Mouse (Mus musculus) CH12.LX (cell line): ENCODE results near the gene Fam213a. TPM values are rescaled to one million over a fixed set of nuclear protein-coding genes. Genes with fewer than 3 reads are reported as not detected.

Source experiments
- DNase-seq: peaks from one replicate; pipeline ENCODE4 v3.0.0-alpha.2; 2013; ENCODE audit errors: extremely low read depth
- H3K27ac ChIP-seq: 2 replicates; pipeline ENCODE4 v1.5.1; 2012; ENCODE audit warnings: low read depth, mild to moderate bottlenecking, control low read depth, moderate library complexity; ENCODE audit not compliant: insufficient read depth
- H3K27me3 ChIP-seq: replicated peaks from 2 replicates; pipeline ENCODE3; 2012; ENCODE audit warnings: inconsistent platforms
- H3K36me3 ChIP-seq, 2 experiments: replicated peaks in 1 of 2; 2 replicates each; pipeline versions ENCODE3 to v1.6.1; 2012; ENCODE audit warnings: inconsistent platforms in 1 of 2, low read length in 1 of 2, mild to moderate bottlenecking in 1 of 2, mixed read lengths in 1 of 2, moderate library complexity in 1 of 2; ENCODE audit not compliant: control insufficient read depth in 1 of 2, insufficient read depth in 1 of 2
- H3K4me1 ChIP-seq, 2 experiments: 2 replicates each; pipeline ENCODE4 v1.6.1; 2012; ENCODE audit warnings: inconsistent platforms in 1 of 2, moderate library complexity in 1 of 2; ENCODE audit not compliant: insufficient read depth in 2 of 2, control insufficient read depth in 1 of 2
- H3K4me2 ChIP-seq: 2 replicates; pipeline ENCODE4 v1.6.1; 2012; ENCODE audit warnings: low read depth, mild to moderate bottlenecking, control low read depth; ENCODE audit not compliant: poor library complexity, insufficient read depth, severe bottlenecking
- H3K4me3 ChIP-seq, 3 experiments: fragments of 150-350 bp in 1 of 3; sonication (generic) in 1 of 3; replicated peaks in 1 of 3; 2 replicates each; pipeline versions ENCODE3 to v1.5.1; 2011 to 2012; ENCODE audit warnings: low read depth in 2 of 3, low read length in 2 of 3, mild to moderate bottlenecking in 2 of 3, moderate library complexity in 2 of 3, control low read depth in 1 of 3, improper control_type of control experiment in 1 of 3, inconsistent platforms in 1 of 3, mixed read lengths in 1 of 3; ENCODE audit not compliant: poor library complexity in 1 of 3
- H3K79me2 ChIP-seq: replicated peaks from 2 replicates; pipeline ENCODE4 v1.6.1; 2012; ENCODE audit warnings: mild to moderate bottlenecking, moderate library complexity; ENCODE audit not compliant: control insufficient read depth, poor library complexity, insufficient read depth, severe bottlenecking; ENCODE audit errors: extremely low read depth
- H3K9ac ChIP-seq: 2 replicates; pipeline ENCODE4 v1.6.1; 2012; ENCODE audit warnings: low read depth, mild to moderate bottlenecking, control low read depth, moderate library complexity; ENCODE audit not compliant: insufficient read depth
- H3K9me3 ChIP-seq: replicated peaks from 2 replicates; pipeline ENCODE3; 2012; ENCODE audit warnings: low read length, inconsistent platforms, mixed read lengths
- BHLHE40 ChIP-seq: IDR thresholded peaks from 2 replicates; pipeline ENCODE4 v1.6.1; 2011; ENCODE audit warnings: mild to moderate bottlenecking, low read depth, low read length, improper control_type of control experiment
- CHD1 ChIP-seq: IDR thresholded peaks from 2 replicates; pipeline ENCODE4 v1.6.1; 2012; ENCODE audit warnings: low read depth, low read length, improper control_type of control experiment, inconsistent platforms
- CHD2 ChIP-seq: IDR thresholded peaks from 2 replicates; pipeline ENCODE4 v1.6.1; 2011; ENCODE audit warnings: low read length, improper control_type of control experiment
- CTCF ChIP-seq, 2 experiments: IDR thresholded peaks in 1 of 2; conservative IDR thresholded peaks in 1 of 2; 2 replicates each; pipeline ENCODE4 v1.5.1; 2011 to 2012; ENCODE audit warnings: low read depth in 2 of 2, low read length in 2 of 2, improper control_type of control experiment in 1 of 2, inconsistent platforms in 1 of 2, mild to moderate bottlenecking in 1 of 2, moderate library complexity in 1 of 2
- E2F4 ChIP-seq: IDR thresholded peaks from 2 replicates; pipeline ENCODE4 v1.6.1; 2011; ENCODE audit warnings: low read depth, low read length, improper control_type of control experiment; ENCODE audit not compliant: insufficient replicate concordance
- GABPA ChIP-seq: IDR thresholded peaks from 2 replicates; pipeline ENCODE4 v1.6.1; 2012; ENCODE audit warnings: low read depth, low read length, improper control_type of control experiment, inconsistent platforms; ENCODE audit not compliant: insufficient replicate concordance
- JUND ChIP-seq: conservative IDR thresholded peaks from 2 replicates; pipeline ENCODE4 v1.6.1; 2011; ENCODE audit warnings: low read depth, low read length, improper control_type of control experiment
- KAT2A ChIP-seq: IDR thresholded peaks from 2 replicates; pipeline ENCODE4 v1.6.1; 2012; ENCODE audit warnings: low read length, improper control_type of control experiment, inconsistent platforms; ENCODE audit not compliant: insufficient replicate concordance
- MAX ChIP-seq: IDR thresholded peaks from 2 replicates; pipeline ENCODE4 v1.6.1; 2011; ENCODE audit warnings: low read length, improper control_type of control experiment
- MAZ ChIP-seq: IDR thresholded peaks from 2 replicates; pipeline ENCODE4 v1.6.1; 2012; ENCODE audit warnings: low read depth, mild to moderate bottlenecking, inconsistent platforms, low read length, improper control_type of control experiment, moderate library complexity
- MXI1 ChIP-seq: IDR thresholded peaks from 2 replicates; pipeline ENCODE4 v1.6.1; 2011; ENCODE audit warnings: mild to moderate bottlenecking, low read depth, low read length, improper control_type of control experiment
- NRF1 ChIP-seq: IDR thresholded peaks from 2 replicates; pipeline ENCODE4 v1.6.1; 2014; ENCODE audit warnings: low read depth, mild to moderate bottlenecking, inconsistent platforms, low read length, improper control_type of control experiment, moderate library complexity
- PAX5 ChIP-seq: IDR thresholded peaks from 2 replicates; pipeline ENCODE4 v1.6.1; 2012; ENCODE audit warnings: low read length, inconsistent platforms, mixed read lengths
- POLR2A ChIP-seq: IDR thresholded peaks from 2 replicates; pipeline ENCODE4 v1.6.1; 2011; ENCODE audit warnings: low read depth, mild to moderate bottlenecking, improper control_type of control experiment, low read length
- POLR2AphosphoS2 ChIP-seq: IDR thresholded peaks from 2 replicates; pipeline ENCODE4 v1.6.1; 2011; ENCODE audit warnings: low read depth, low read length, improper control_type of control experiment
- RAD21 ChIP-seq: IDR thresholded peaks from 2 replicates; pipeline ENCODE4 v1.6.1; 2011; ENCODE audit warnings: low read depth, mild to moderate bottlenecking, low read length, improper control_type of control experiment, moderate library complexity
- SIN3A ChIP-seq: IDR thresholded peaks from 2 replicates; pipeline ENCODE4 v1.6.1; 2012; ENCODE audit warnings: low read length, improper control_type of control experiment, inconsistent platforms
- TCF12 ChIP-seq: IDR thresholded peaks from 2 replicates; pipeline ENCODE4 v1.6.1; 2014; ENCODE audit warnings: low read depth, mild to moderate bottlenecking, inconsistent platforms, low read length, improper control_type of control experiment
- ZMIZ1 ChIP-seq: IDR thresholded peaks from 2 replicates; pipeline ENCODE4 v1.6.1; 2012; ENCODE audit warnings: low read depth, mild to moderate bottlenecking, inconsistent platforms, low read length, improper control_type of control experiment
- dilution Hi-C: fragments of 300-500 bp; cut with MboI; formaldehyde crosslinking; loops from 2 replicates; pipeline ENCODE4 v1.14.3; 2020; ENCODE audit warnings: low sequenced_read_pairs; ENCODE audit not compliant: extremely low pct_unique_long_range_greater_than_20kb, extremely low pct_ligation_motif_present
- in situ Hi-C: fragments of 300-500 bp; cut with MboI; formaldehyde crosslinking; loops from 3 replicates; pipeline ENCODE4 v1.14.3; 2019; ENCODE audit warnings: low sequenced_read_pairs, low pct_ligation_motif_present, low pct_unique_long_range_greater_than_20kb, mixed read lengths
- polyA plus RNA-seq: library from polyadenylated mRNA; unstranded; fragments of >175 nt; gene quantifications from 2 replicates; pipeline ENCODE4 v1.2.1, GENCODE M21; 2012; ENCODE audit warnings: low read depth; ENCODE audit not compliant: insufficient read length
- total RNA-seq, 2 experiments: library from RNA; depleted of rRNA; stranded (reverse); fragments of 300-350 nt in 1 of 2; fragments of >200 nt in 1 of 2; gene quantifications; 2 replicates each; pipeline ENCODE4 v1.2.3; 2012 to 2014

Fam213a gene
- total and polyA plus RNA-seq, 3 experiments, result 11.6 to 17.1 (median 14.1) TPM

DNA sequence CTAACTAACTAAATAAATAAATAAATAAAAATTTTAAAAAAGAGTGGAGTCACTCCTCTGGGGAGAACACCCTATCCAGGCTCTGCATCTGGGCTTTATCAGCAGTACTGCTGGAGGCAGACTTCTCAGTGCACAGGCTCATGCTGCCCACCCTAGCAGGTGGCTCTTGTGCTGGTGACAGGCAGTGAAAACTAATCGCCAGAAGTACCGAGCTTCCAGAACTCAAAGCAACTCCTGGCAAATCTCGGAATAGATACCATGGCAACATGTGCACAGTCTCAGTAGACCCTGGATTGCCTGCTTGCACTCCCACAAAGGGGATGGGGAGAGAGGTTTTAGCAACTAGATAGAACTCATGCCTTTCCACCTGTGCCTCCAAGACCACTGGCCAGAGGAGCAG, 6.7 kb downstream of the Fam213a start:
- H3K4me1 ChIP-seq, result peaks cover 0 to 27% of the 10 kb centered on the region in 2 experiments; a peak in 2 of 4 replicates
- H3K4me3 ChIP-seq, result no peak overlapping the region
- dilution Hi-C loops, result no loop called here
- H3K9me3 ChIP-seq, result no peaks in the 10 kb centered on the region
- no peaks in the 10 kb centered on the region for H3K79me2 ChIP-seq
- TF ChIP-seq SIN3A (no peak), JUND (no peak), CTCF (conservative IDR thresholded peaks at IDR 0.05 in 1 of 2, IDR thresholded peaks at IDR 0.05 in 1 of 2; ENCODE audit: low read depth in 2 of 2, low read length in 2 of 2) (no peak), BHLHE40 (no peak), CHD2 (no peak), KAT2A (no peak), RAD21 (no peak), PAX5 (no peak), MAX (no peak), E2F4 (no peak), MAZ (no peak), POLR2A (no peak), POLR2AphosphoS2 (no peak)
- TF ChIP-seq, all 38 proteins: peak for 0
- Histone ChIP-seq H3K27ac (no peak overlapping the region), H3K9ac (no peak overlapping the region), H3K27me3 (no peaks in the 10 kb centered on the region), H3K36me3 (peaks cover 0 to 2% of the 10 kb centered on the region in 2 experiments), H3K4me2 (no peak overlapping the region)
- in situ Hi-C loops, result no loop called here
- no peak for DNase-seq

GRCm38 (mm10) chr14:41006263-41006662, 7.3 kb downstream of the Fam213a start:
- H3K27ac ChIP-seq, result no peak overlapping the region
- no peaks in the 10 kb centered on the region for H3K27me3 ChIP-seq
- no peak overlapping the region for H3K4me3 ChIP-seq
- H3K9me3 ChIP-seq, result no peaks in the 10 kb centered on the region
- H3K36me3 ChIP-seq, result peaks cover 0 to 4% of the 10 kb centered on the region in 2 experiments
- no peak overlapping the region for H3K9ac ChIP-seq
- TF ChIP-seq TCF12 (no peak), CHD2 (no peak), CHD1 (no peak), MXI1 (no peak), E2F4 (no peak), GABPA (no peak), POLR2AphosphoS2 (no peak), MAZ (no peak), NRF1 (no peak), PAX5 (no peak), ZMIZ1 (no peak)
- TF ChIP-seq, all 38 proteins: peak for 0
- Histone ChIP-seq H3K79me2 (no peaks in the 10 kb centered on the region), H3K4me2 (no peak overlapping the region), H3K4me1 (peaks cover 0 to 33% of the 10 kb centered on the region in 2 experiments; a peak in 2 of 4 replicates)
- in situ Hi-C loops (no loop called here), dilution Hi-C loops (no loop called here)
- DNase-seq, result no peak
